15 mouse cellular contexts compared by ENCODE assay signal in genomic region chr13:108326351-108326750, GRCm38 (mm10).
"Had no signal": no experiment of that assay in that cellular context is flagged by ENCODE, and none has a peak within 500 bp of the region (broad histone marks: within the 10 kb centered on the region; RNA-seq: fewer than 3 reads in every experiment).

No protein-coding gene starts in this region.

- H3K4me2 ChIP-seq: liver, embryonic 11.5 days; liver, embryonic 15.5 days; lung, embryonic 14.5 days; midbrain, embryonic 15.5 days; neural tube, embryonic 12.5 days; stomach, embryonic 15.5 days had no signal

- H3K4me1 ChIP-seq: liver, embryonic 15.5 days; midbrain, embryonic 10.5 days; midbrain, embryonic 15.5 days; neural tube, embryonic 12.5 days; stomach, embryonic 15.5 days had no signal

- ATAC-seq: inflammation-experienced regulatory T-cells, adult 6 months; intestine, postnatal 0 days; midbrain, embryonic 15.5 days had no signal

- H3K4me3 ChIP-seq: layer of hippocampus, adult 2 months; liver, embryonic 15.5 days; midbrain, embryonic 10.5 days; midbrain, embryonic 15.5 days; neural tube, embryonic 12.5 days; stomach, embryonic 15.5 days had no signal

- H3K36me3 ChIP-seq: midbrain, embryonic 15.5 days had no signal

- H3K9me3 ChIP-seq: liver, embryonic 15.5 days; midbrain, embryonic 10.5 days; midbrain, embryonic 15.5 days; neural tube, embryonic 12.5 days; stomach, embryonic 15.5 days had no signal

- DNase-seq: left cerebral cortex, postnatal 4 days; lung, embryonic 14.5 days; lung, postnatal 10 days; lung, postnatal 4 days; right cerebral cortex, postnatal 4 days; thymus, postnatal 36 days had no signal

- H3K27me3 ChIP-seq: liver, embryonic 15.5 days; midbrain, embryonic 15.5 days; neural tube, embryonic 12.5 days; stomach, embryonic 15.5 days had no signal

- H3K9ac ChIP-seq: liver, embryonic 15.5 days; lung, embryonic 14.5 days; midbrain, embryonic 15.5 days; neural tube, embryonic 12.5 days; stomach, embryonic 15.5 days had no signal

- H3K27ac ChIP-seq: layer of hippocampus, adult 2 months; liver, embryonic 15.5 days; midbrain, embryonic 10.5 days; midbrain, embryonic 15.5 days; neural tube, embryonic 12.5 days; stomach, embryonic 15.5 days had no signal
